ENCODE assay signal across 11 mouse cellular contexts in genomic region chr11:81590911-81591310, GRCm38 (mm10).
A peak's percentile ranks its signal among the peaks of the same experiment; 100 is the strongest.
DNase-seq lines count a peak whose midpoint lies in the region; ATAC-seq and TF ChIP-seq lines count a peak whose summit lies in the region.
"Had no signal": no experiment of that assay in that cellular context is flagged by ENCODE, and none has a peak within 500 bp of the region (broad histone marks: within the 10 kb centered on the region; RNA-seq: fewer than 3 reads in every experiment).

No protein-coding gene starts in this region.

- TF ChIP-seq POLR2A in heart, adult 2 months (IDR thresholded peaks at IDR 0.05; ENCODE audit: insufficient read depth, low read depth, low read length) = no peak

- H3K36me3 ChIP-seq in heart, adult 2 months (ENCODE audit: control insufficient read depth, insufficient read depth, low read length) = no peaks in the 10 kb centered on the region
- H3K36me3 ChIP-seq in liver, postnatal 0 days (replicated peaks; ENCODE audit: insufficient read depth, low read length) = no peaks in the 10 kb centered on the region

- no peaks in the 10 kb centered on the region for H3K79me2 ChIP-seq in heart, adult 2 months (replicated peaks; ENCODE audit: control insufficient read depth, insufficient read depth, low read length)

- H3K4me2 ChIP-seq in liver, postnatal 0 days (ENCODE audit: low read depth, low read length) = no peak overlapping the region

- intact Hi-C loops in heart, adult 2 months (cut with DNase I) = no loop called here
- intact Hi-C loops in heart, postnatal 25 days (cut with DNase I) = loop anchor here (1.0 kb wide), 1 partner anchor 22 kb away; no protein-coding TSS in a partner anchor

- H3K9me3 ChIP-seq in liver, postnatal 0 days (ENCODE audit: low read length) = no peaks in the 10 kb centered on the region

- ATAC-seq in liver, postnatal 0 days = no peak
- no peak for ATAC-seq in activated CD4-positive, CD25-positive, alpha-beta regulatory T cell, adult 4 months

- DNase-seq in heart, adult 2 months = no peak
- no peak for DNase-seq in heart, postnatal 25 days (ENCODE audit: low spot score)
- no peak for DNase-seq in liver, postnatal 0 days
- DNase-seq in liver (no peak), ES-CJ7 (ENCODE audit: low read depth, low spot score) (peak; percentile 65)
- peak; percentile 72 for DNase-seq in embryo, embryonic 10.5 days (ENCODE audit: low spot score)
- DNase-seq in layer of hippocampus, adult 18-20 months (ENCODE audit: low spot score in 2 of 2) = no peak
- DNase-seq: cerebellum, postnatal 36 days; lung, postnatal 4 days; spleen, adult 18-20 months had no signal

- no peaks in the 10 kb centered on the region for H3K27me3 ChIP-seq in heart, adult 2 months (ENCODE audit: control insufficient read depth, insufficient read depth, low read length)
- H3K27me3 ChIP-seq in liver, postnatal 0 days (ENCODE audit: insufficient read depth, low read length) = 0 out of 2 replicates have a peak, but pooled peaks cover 4% of the 10 kb centered on the region

- TF ChIP-seq CTCF in heart, adult 2 months (IDR thresholded peaks at IDR 0.05) = peak; percentile 55
- peak; percentile 52 for TF ChIP-seq CTCF in liver, postnatal 0 days (IDR thresholded peaks at IDR 0.05; ENCODE audit: low read depth)

- no peak for TF ChIP-seq EP300 in heart, adult 2 months (IDR thresholded peaks at IDR 0.05; ENCODE audit: insufficient read depth, low read depth, low read length)
- no peak for TF ChIP-seq EP300 in liver, postnatal 0 days (IDR thresholded peaks at IDR 0.05; ENCODE audit: low read depth)

- H3K4me1 ChIP-seq in heart, adult 2 months (ENCODE audit: control insufficient read depth, insufficient read depth, low read length) = no peaks in the 10 kb centered on the region
- H3K4me1 ChIP-seq in liver, postnatal 0 days (ENCODE audit: insufficient read depth) = no peaks in the 10 kb centered on the region

- no peak overlapping the region for H3K9ac ChIP-seq in heart, adult 2 months (ENCODE audit: low read depth, low read length)
- H3K9ac ChIP-seq in liver, postnatal 0 days (replicated peaks) = no peak overlapping the region

- WGBS in heart, adult 2 months = 75% methylated on average over 4 of the region's 4 CpGs
- WGBS in liver, postnatal 0 days (ENCODE audit: insufficient replicate concordance) = 67% methylated on average over 4 of the region's 4 CpGs

- H3K4me3 ChIP-seq in heart, adult 2 months = no peak overlapping the region
- H3K4me3 ChIP-seq in liver, postnatal 0 days (ENCODE audit: low read depth, low read length) = no peak overlapping the region

- no peak overlapping the region for H3K27ac ChIP-seq in heart, adult 2 months
- no peak overlapping the region for H3K27ac ChIP-seq in liver, postnatal 0 days (ENCODE audit: low read depth)

Comparison
In these comparisons a context has a peak if more than half of its experiments do, and no peak if none do; other contexts are left out.
1. DNase-seq: peak in ES-CJ7 (single experiment) and embryo, embryonic 10.5 days (single experiment); none in heart, adult 2 months (0 of 2), heart, postnatal 25 days (single experiment), liver, postnatal 0 days (single experiment), liver (single experiment) and layer of hippocampus, adult 18-20 months (0 of 2).